14 mouse cellular contexts compared by ENCODE assay signal in genomic region chr5:103603115-103603893, GRCm38 (mm10). TPM values are rescaled to one million over a fixed set of nuclear protein-coding genes. Genes with fewer than 3 reads are reported as not detected.
DNase-seq lines count a peak whose midpoint lies in the region; ATAC-seq and TF ChIP-seq lines count a peak whose summit lies in the region.
"Had no signal": no experiment of that assay in that cellular context is flagged by ENCODE, and none has a peak within 500 bp of the region (broad histone marks: within the 10 kb centered on the region; RNA-seq: fewer than 3 reads in every experiment).

No protein-coding gene starts in this region.

- peak; percentile 81 for ATAC-seq in cerebellum, adult (ENCODE audit: insufficient number of reproducible peaks, low FRiP score, low TSS enrichment)

- H3K4me1 ChIP-seq in lung, adult 2 months (ENCODE audit: control insufficient read depth, insufficient read depth, low read length): no peaks in the 10 kb centered on the region
- peaks cover 4% of the 10 kb centered on the region for H3K4me1 ChIP-seq in testis, adult 2 months (ENCODE audit: control insufficient read depth, insufficient read depth, low read length)

- 68% methylated on average over 11 of the region's 11 CpGs for WGBS in lung, adult 2 months

- no peak for DNase-seq in cerebellum, adult 8-10 months
- peak; percentile 35 for DNase-seq in lung, postnatal 10 days
- DNase-seq in lung, adult 2 months: no peak
- peak; percentile 25 to 27 for DNase-seq in gastrocnemius, adult 8-10 months (ENCODE audit: low spot score in 2 of 2)
- no peak for DNase-seq in urinary bladder, postnatal 14 days (ENCODE audit: low spot score)
- no peak for DNase-seq in spleen, postnatal 4 days (ENCODE audit: low spot score in 2 of 2)
- DNase-seq: kidney, postnatal 14 days; lung, postnatal 4 days; thymus, postnatal 4 days had no signal

- H3K27me3 ChIP-seq in testis, adult 2 months (ENCODE audit: control insufficient read depth, insufficient read depth, low read length): no peaks in the 10 kb centered on the region
- H3K27me3 ChIP-seq: heart, embryonic 15.5 days; limb, embryonic 12.5 days had no signal

- H3K36me3 ChIP-seq in testis, adult 2 months (ENCODE audit: control insufficient read depth, insufficient read depth, low read length): no peaks in the 10 kb centered on the region
- H3K36me3 ChIP-seq: heart, embryonic 15.5 days; limb, embryonic 12.5 days had no signal

- no peak overlapping the region for H3K4me3 ChIP-seq in lung, adult 2 months (replicated peaks; ENCODE audit: extremely low read depth, low read depth, low read length)
- no peak overlapping the region for H3K4me3 ChIP-seq in testis, adult 2 months (ENCODE audit: control insufficient read depth, low read depth, low read length)
- H3K4me3 ChIP-seq: heart, embryonic 15.5 days; limb, embryonic 12.5 days had no signal

- TF ChIP-seq POLR2A in lung, adult 2 months (IDR thresholded peaks at IDR 0.05; ENCODE audit: borderline replicate concordance, extremely low read depth, low read depth, low read length): no peak
- TF ChIP-seq POLR2A in testis, adult 2 months (IDR thresholded peaks at IDR 0.05; ENCODE audit: control insufficient read depth, low read depth, low read length): 0 out of 2 replicates have a peak, but pooled peaks have one; percentile 19

- no peak for TF ChIP-seq CTCF in lung, adult 2 months (IDR thresholded peaks at IDR 0.05; ENCODE audit: insufficient read depth, low read length)
- no peak for TF ChIP-seq CTCF in testis, adult 2 months (IDR thresholded peaks at IDR 0.05; ENCODE audit: control insufficient read depth, insufficient read depth, insufficient replicate concordance, low read depth, low read length)

- H3K27ac ChIP-seq in testis, adult 2 months (ENCODE audit: control insufficient read depth, insufficient read depth, low read depth, low read length): peak overlapping the region; percentile 74
- H3K27ac ChIP-seq: heart, embryonic 15.5 days; limb, embryonic 12.5 days had no signal

RNA-seq across cellular contexts. Expression of gene Slc10a6, which starts 25.9 kb away (rescaled TPM):
- 18.7 and 20.6 TPM in 2 replicates for polyA plus RNA-seq in lung, adult 2 months (2012; rRNA removed)
- total RNA-seq in gastrocnemius, adult 8-10 months (2022): 1 to 10 TPM in 2 of 4 experiments, under 1 TPM in 2; 0.75 to 1.1 (median 0.98) TPM
- 0.85 and 1.2 TPM in 2 replicates for polyA plus RNA-seq in testis, adult 2 months (2012; rRNA removed)
- polyA plus RNA-seq: neural tube, embryonic 11.5 days had no signal

RNA-seq across cellular contexts. Expression of gene 1700016H13Rik, which starts 52.5 kb away (rescaled TPM):
- 0.16 and 0.21 TPM in 2 replicates for polyA plus RNA-seq in lung, adult 2 months (2012; rRNA removed)
- total RNA-seq in gastrocnemius, adult 8-10 months (2022): 1 to 10 TPM in 1 of 4 experiments, under 1 TPM in 3; 0.65 to 1.4 (median 0.83) TPM
- polyA plus RNA-seq in testis, adult 2 months (2012; rRNA removed): 429 TPM in 2 replicates

Comparison
In these comparisons a context has a peak if more than half of its experiments do, and no peak if none do; other contexts are left out.
1. DNase-seq: peak in lung, postnatal 10 days (single experiment) and gastrocnemius, adult 8-10 months (2 of 2); none in cerebellum, adult 8-10 months (single experiment), lung, adult 2 months (single experiment), urinary bladder, postnatal 14 days (single experiment) and spleen, postnatal 4 days (0 of 2).
2. RNA of gene 1700016H13Rik, which starts 52.5 kb away (polyA plus RNA-seq): 429 TPM in testis, adult 2 months; 0.16 to 0.21 TPM in lung, adult 2 months; every median in the first group is over 100 times any median in the second.